Mouse (Mus musculus): ENCODE data around the gene Fgfrl1. TPM values are rescaled to one million over a fixed set of nuclear protein-coding genes. Genes with fewer than 3 reads are reported as not detected.
A peak's percentile ranks its signal among the peaks of the same experiment; 100 is the strongest.

The Fgfrl1 gene
- polyA plus RNA-seq, 1 experiment from 2014 or later: 9.6 TPM

DNA sequence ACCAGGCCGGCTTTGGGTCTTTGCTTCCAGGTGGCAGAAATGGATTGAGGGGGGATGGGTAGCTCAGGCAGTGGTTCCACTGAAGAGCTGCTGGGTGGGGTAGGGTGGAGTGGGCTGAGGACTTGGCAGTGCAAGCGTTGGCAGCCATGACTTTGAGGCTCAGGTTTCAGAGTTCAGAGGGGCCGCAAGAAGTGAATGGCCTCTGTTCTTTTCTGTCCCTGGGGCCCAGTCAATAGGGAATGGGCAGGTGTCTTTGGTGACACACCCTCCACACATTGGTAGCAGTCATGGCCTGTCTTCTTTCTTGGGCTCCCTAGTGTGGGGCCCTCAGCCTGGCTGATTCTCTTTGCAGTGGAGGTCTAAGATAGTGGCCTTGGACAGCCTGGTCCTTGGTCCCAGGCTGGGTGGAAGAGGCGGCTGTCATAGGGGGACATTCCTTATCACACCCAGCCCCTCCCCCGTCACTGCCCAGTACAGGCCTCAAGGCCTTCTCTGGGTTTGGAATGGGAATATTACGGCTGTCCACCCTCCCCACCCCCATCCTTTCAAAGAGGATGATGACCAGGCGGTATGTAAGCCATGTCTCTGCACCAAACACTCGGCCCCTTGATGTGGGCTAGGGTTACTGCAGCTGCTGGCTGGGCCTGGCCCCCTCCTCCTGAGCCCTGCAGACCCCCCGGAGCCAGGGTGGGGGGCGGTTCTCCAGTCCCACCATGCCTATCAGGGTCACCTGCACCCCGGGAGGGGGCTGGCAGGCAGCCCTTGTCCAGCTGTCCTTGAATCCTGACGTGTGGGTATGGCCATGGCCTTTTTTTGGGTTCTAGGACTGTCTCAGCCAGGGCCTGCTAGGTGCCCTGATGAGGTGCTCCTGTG lies 11.8 kb downstream of the Fgfrl1 start:
- ATAC-seq (ENCODE audit: insufficient read depth): no peak
- H3K27me3 ChIP-seq: no peaks in the 10 kb centered on the region
- no peak overlapping the region for H3K9ac ChIP-seq
- WGBS (ENCODE audit: insufficient replicate concordance): 68% methylated on average over 12 of the region's 12 CpGs
- H3K27ac ChIP-seq (replicated peaks): no peak overlapping the region
- H3K4me1 ChIP-seq (replicated peaks): peaks cover 50% of the 10 kb centered on the region
- H3K4me3 ChIP-seq (replicated peaks): no peak overlapping the region
- H3K9me3 ChIP-seq (replicated peaks): no peaks in the 10 kb centered on the region
- H3K36me3 ChIP-seq (replicated peaks): peaks cover 23% of the 10 kb centered on the region
- H3K4me2 ChIP-seq: no peak overlapping the region

DNA sequence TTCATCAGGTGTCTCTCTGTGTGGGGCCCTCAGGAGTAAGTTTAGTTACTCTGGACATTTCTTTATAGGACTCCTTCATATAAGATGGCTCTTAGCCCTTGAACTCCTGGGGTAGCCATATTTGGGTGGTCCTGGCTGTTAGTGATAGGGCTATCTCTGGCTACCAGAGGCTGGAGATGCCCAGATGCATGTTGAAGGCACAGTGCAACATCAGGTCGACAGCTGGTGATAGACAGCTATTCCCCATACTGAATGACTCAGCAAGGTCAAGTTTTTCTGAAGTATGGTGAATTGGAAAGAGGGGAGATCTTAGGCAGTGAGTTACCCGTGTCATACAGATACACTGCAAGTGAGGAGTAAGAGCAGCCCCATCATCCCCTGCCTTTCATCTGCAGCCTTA lies 15.6 kb downstream of the Fgfrl1 start:
- H3K27ac ChIP-seq (replicated peaks): peak overlapping the region; percentile 73
- no peak overlapping the region for H3K4me3 ChIP-seq (replicated peaks)
- peak; percentile 68 for ATAC-seq (ENCODE audit: insufficient read depth)
- WGBS (ENCODE audit: insufficient replicate concordance): 14% methylated on average over 2 of the region's 2 CpGs
- peaks cover 23% of the 10 kb centered on the region for H3K36me3 ChIP-seq (replicated peaks)
- no peaks in the 10 kb centered on the region for H3K27me3 ChIP-seq
- H3K4me1 ChIP-seq (replicated peaks): peaks cover 46% of the 10 kb centered on the region
- H3K9ac ChIP-seq: peak overlapping the region; percentile 28; the same call in 1 of the 2 replicates
- no peaks in the 10 kb centered on the region for H3K9me3 ChIP-seq (replicated peaks)
- H3K4me2 ChIP-seq: peak overlapping the region; percentile 37

DNA sequence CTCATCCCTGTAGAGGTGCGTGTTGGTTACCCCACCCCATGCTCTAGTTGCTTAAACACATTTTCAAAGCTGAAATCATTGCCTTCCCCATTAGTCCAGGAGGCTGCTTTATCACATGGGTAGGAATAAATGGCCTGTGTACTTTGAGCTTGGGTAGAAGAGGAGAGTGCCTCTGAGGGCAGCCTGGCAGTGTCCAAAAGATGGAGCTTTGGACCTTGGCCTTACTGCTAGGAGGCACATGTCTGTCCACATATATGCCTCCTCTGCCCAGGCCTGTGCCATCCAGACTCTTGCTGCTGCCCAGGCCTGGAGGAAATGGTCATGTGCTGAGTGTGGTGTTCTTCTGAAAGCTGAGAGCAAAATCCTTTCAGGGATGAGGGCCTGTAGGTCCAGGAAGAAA lies 16.2 kb downstream of the Fgfrl1 start:
- 78% methylated on average over 1 of the region's 1 CpGs for WGBS (ENCODE audit: insufficient replicate concordance)
- Histone ChIP-seq H3K4me1 (replicated peaks) (peaks cover 44% of the 10 kb centered on the region), H3K27me3 (no peaks in the 10 kb centered on the region), H3K4me3 (replicated peaks) (no peak overlapping the region), H3K27ac (replicated peaks) (peak overlapping the region; percentile 73; the same call in 1 of the 2 replicates), H3K36me3 (replicated peaks) (peaks cover 23% of the 10 kb centered on the region), H3K4me2 (peak overlapping the region; percentile 37; the same call in 1 of the 2 replicates), H3K9me3 (replicated peaks) (no peaks in the 10 kb centered on the region), H3K9ac (no peak overlapping the region)
- peak; percentile 10 for ATAC-seq (ENCODE audit: insufficient read depth)

DNA sequence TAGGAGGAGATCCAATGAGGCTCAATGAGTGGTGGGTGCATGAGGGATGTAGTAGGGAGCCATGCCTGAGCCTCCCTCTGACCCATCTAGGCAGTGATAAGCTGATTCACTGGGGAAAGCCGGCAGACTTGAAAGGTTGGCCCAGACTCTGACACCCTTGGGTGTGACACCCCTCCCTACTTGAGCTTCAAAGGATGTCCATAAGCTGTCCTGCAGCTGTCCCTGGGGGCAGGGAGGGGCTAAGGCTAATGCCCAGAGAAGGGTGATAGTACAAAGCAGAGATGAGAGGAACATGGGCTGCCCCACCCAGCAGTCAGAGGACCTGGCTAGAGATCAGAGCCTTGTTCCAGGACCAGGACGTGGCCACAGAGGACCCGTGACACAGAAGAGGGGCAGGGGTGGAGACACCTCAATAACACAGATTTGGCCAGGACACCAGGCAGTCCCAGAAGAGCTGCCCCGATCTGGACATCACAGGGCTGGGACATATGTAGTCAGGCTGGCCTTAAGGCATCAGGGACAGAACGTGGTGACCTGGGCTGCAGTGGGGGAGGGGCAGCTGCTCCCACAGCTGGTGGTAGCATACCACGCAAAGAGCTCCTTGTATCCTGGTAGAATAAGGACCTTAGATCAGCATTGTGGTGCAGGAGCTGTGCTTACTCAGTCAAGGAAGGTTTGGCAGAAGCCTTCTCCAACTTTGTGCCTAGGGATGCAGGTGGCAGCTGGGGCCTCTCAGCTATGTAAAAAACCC lies 17.0 kb downstream of the Fgfrl1 start:
- Histone ChIP-seq H3K4me3 (replicated peaks) (no peak overlapping the region), H3K27ac (replicated peaks) (no peak overlapping the region), H3K27me3 (no peaks in the 10 kb centered on the region), H3K4me1 (replicated peaks) (peaks cover 37% of the 10 kb centered on the region), H3K4me2 (no peak overlapping the region), H3K9me3 (replicated peaks) (no peaks in the 10 kb centered on the region), H3K36me3 (replicated peaks) (peaks cover 23% of the 10 kb centered on the region), H3K9ac (no peak overlapping the region)
- WGBS (ENCODE audit: insufficient replicate concordance): 49% methylated on average over 6 of the region's 6 CpGs
- peak; percentile 16; the same call in 1 of the 2 replicates for ATAC-seq (ENCODE audit: insufficient read depth)

DNA sequence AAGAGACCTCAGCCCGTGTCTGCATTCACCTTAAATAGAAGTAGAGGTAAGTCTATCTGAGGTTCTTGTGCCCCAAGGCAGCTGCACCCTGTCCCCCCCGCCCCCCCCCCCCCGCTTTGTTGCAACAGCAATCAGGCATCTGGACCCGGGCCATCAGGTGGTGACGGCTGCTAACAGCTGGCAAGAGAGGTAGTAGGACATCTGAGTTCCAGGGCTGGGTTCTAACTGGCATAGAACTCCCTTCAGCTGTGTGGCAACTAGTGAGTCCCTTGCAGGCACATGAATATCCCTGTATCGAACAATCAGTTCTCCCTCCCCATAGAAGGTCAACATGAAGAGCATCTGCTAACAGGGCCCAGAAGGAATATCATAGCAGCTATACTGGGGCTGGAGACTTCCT lies 19.8 kb downstream of the Fgfrl1 start:
- WGBS (ENCODE audit: insufficient replicate concordance): 64% methylated on average over 6 of the region's 6 CpGs
- Histone ChIP-seq H3K9me3 (replicated peaks) (no peaks in the 10 kb centered on the region), H3K9ac (no peak overlapping the region), H3K4me1 (replicated peaks) (peaks cover 30% of the 10 kb centered on the region), H3K4me3 (replicated peaks) (no peak overlapping the region), H3K36me3 (replicated peaks) (no peaks in the 10 kb centered on the region), H3K4me2 (no peak overlapping the region), H3K27ac (replicated peaks) (no peak overlapping the region), H3K27me3 (no peaks in the 10 kb centered on the region)
- no peak for ATAC-seq (ENCODE audit: insufficient read depth)

DNA sequence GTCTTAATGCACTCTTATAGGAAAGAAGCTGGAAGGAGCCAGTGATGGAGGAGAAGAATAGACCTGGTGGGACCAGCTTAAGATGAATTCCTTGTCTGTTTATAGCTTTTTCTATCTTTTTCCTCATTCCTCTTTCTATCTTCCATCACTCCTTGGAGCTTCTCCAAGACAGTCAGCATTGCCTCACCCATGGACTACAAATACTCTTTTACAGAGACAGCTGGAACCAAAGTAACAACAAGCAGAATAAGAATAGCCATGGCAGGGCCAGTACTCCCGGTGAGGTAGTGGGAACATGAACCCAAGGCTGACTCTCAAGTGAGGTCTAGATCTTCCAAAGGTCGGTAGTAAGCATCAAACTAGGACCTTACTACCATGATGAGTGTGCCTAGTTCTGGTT lies 20.9 kb downstream of the Fgfrl1 start:
- peaks cover 18% of the 10 kb centered on the region for H3K4me1 ChIP-seq (replicated peaks)
- no peak overlapping the region for H3K4me2 ChIP-seq
- H3K36me3 ChIP-seq (replicated peaks): no peaks in the 10 kb centered on the region
- H3K27ac ChIP-seq (replicated peaks): no peak overlapping the region
- H3K27me3 ChIP-seq: no peaks in the 10 kb centered on the region
- WGBS (ENCODE audit: insufficient replicate concordance): 54% methylated on average over 2 of the region's 2 CpGs
- no peak overlapping the region for H3K4me3 ChIP-seq (replicated peaks)
- H3K9ac ChIP-seq: no peak overlapping the region
- no peak for ATAC-seq (ENCODE audit: insufficient read depth)
- no peaks in the 10 kb centered on the region for H3K9me3 ChIP-seq (replicated peaks)

DNA sequence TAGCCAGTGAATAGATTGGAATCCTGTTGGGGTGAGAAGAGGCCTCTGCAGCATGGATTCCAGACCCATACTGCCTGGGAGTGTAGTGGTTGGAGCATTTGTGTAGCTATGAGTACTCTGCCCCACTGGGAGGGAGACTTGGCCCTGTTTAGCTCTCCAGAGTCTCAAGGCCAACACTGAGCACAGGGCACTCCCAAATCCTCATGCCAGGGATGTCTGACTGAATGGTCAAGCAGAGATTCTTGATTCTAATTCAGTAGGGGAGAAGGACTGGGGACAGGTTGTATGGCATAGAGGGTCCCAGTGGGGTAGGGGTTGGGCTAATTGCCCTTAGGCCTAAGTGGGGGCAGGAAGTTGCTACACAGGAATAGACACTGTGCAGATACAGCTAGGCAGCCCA lies 21.5 kb downstream of the Fgfrl1 start:
- Histone ChIP-seq H3K36me3 (replicated peaks) (no peaks in the 10 kb centered on the region), H3K9ac (no peak overlapping the region), H3K4me2 (no peak overlapping the region), H3K4me1 (replicated peaks) (peaks cover 12% of the 10 kb centered on the region), H3K27ac (replicated peaks) (no peak overlapping the region), H3K27me3 (no peaks in the 10 kb centered on the region), H3K4me3 (replicated peaks) (no peak overlapping the region), H3K9me3 (replicated peaks) (no peaks in the 10 kb centered on the region)
- no peak for ATAC-seq (ENCODE audit: insufficient read depth)

DNA sequence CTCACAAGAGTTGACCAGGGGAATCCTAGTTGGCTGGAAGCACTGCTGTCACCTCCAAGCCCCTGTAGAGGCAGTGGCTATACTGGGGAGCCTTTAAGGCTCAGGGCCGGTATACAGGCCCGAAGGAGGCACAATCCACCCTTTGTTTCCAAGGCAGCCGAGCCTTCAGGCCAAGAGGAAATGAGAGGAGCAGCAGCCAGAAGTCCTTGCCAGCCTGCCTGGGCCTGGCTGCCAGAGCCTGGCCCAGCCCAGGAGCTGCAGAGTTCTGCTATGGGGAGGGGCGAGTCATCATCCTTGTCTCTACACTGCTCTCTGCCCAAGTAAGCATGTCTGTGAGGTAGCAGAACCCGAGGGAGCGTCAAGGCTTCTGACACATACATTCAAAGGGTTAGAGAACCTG lies 22.0 kb downstream of the Fgfrl1 start:
- 55% methylated on average over 6 of the region's 6 CpGs for WGBS (ENCODE audit: insufficient replicate concordance)
- Histone ChIP-seq H3K27me3 (no peaks in the 10 kb centered on the region), H3K27ac (replicated peaks) (no peak overlapping the region), H3K4me3 (replicated peaks) (no peak overlapping the region), H3K9me3 (replicated peaks) (no peaks in the 10 kb centered on the region), H3K4me2 (no peak overlapping the region), H3K9ac (no peak overlapping the region), H3K36me3 (replicated peaks) (no peaks in the 10 kb centered on the region), H3K4me1 (replicated peaks) (peaks cover 8% of the 10 kb centered on the region)
- ATAC-seq (ENCODE audit: insufficient read depth): no peak

DNA sequence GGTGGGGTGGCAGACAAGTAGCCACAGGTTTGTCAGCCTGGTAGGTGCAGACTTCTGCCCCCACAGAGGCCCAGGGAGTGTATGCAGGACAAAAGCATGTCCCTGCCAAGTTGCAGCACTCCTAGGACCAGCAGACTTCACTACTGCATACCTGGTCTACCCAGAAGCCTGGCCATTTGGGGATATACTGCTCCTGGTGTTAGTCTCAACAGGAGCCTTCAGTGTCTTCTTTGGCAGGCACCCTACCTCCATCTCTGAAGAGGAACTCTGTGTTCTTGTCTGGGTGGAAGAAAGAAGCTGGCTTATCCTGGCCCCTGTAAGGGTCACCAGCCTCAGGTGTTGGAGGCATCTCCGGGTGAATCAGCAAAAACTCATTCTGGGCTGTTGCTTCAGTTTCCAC lies 23.8 kb downstream of the Fgfrl1 start:
- H3K4me1 ChIP-seq (replicated peaks): no peaks in the 10 kb centered on the region; the same call in 1 of the 2 replicates

DNA sequence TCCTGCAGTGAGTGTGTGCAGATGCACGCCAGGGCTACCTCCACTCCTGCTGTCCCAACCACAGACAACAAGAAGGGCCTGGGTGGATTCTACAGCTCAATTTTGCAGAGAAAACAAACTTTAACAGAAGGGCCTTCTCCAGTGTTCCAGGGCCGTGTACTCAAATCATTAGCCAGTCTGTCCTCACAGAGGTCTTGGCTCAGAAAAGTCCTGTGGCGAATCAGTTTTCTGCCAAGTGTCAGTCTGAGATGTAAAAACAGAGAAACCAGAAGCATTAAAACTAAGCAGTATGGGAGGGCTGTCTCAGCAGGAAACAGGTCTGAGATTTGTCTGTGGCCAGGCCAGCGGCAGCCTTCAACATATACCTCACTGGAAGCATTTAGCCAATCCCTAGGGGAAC lies 25.9 kb downstream of the Fgfrl1 start:
- Histone ChIP-seq H3K36me3 (replicated peaks) (no peaks in the 10 kb centered on the region), H3K4me1 (replicated peaks) (no peaks in the 10 kb centered on the region; the same call in 1 of the 2 replicates), H3K27ac (replicated peaks) (no peak overlapping the region), H3K27me3 (peaks cover 5% of the 10 kb centered on the region; the same call in 1 of the 2 replicates), H3K4me2 (no peak overlapping the region), H3K9ac (no peak overlapping the region), H3K9me3 (replicated peaks) (no peaks in the 10 kb centered on the region), H3K4me3 (replicated peaks) (no peak overlapping the region)
- no peak for ATAC-seq (ENCODE audit: insufficient read depth)
- WGBS (ENCODE audit: insufficient replicate concordance): 44% methylated on average over 4 of the region's 4 CpGs

More for the DNA sequence above, 23.8 kb downstream of the Fgfrl1 start:
- Histone ChIP-seq H3K27me3 (peaks cover 5% of the 10 kb centered on the region; the same call in 1 of the 2 replicates), H3K4me2 (no peak overlapping the region), H3K4me3 (replicated peaks) (no peak overlapping the region), H3K9me3 (replicated peaks) (no peaks in the 10 kb centered on the region), H3K9ac (no peak overlapping the region), H3K36me3 (replicated peaks) (no peaks in the 10 kb centered on the region), H3K27ac (replicated peaks) (no peak overlapping the region)
- 56% methylated on average over 1 of the region's 1 CpGs for WGBS (ENCODE audit: insufficient replicate concordance)
- no peak for ATAC-seq (ENCODE audit: insufficient read depth)

DNA sequence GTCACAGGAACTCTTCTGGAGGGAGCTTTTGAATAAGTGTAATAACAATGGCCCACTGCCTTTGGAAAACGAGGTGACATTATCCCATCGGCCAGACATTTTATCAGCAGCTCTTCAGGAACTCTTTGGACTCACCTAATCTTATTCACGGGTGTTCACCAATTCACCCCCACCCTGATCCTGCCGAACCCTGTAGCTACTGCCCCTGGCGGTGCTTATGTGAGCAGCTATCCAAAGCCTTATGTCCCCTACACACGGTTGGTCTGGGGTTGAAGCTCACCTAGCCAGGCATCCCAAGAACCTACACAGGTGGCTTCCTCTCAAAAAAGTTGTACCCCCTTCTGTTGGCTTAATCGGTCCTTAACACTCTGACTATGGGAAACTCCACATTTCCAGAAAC lies 27.6 kb downstream of the Fgfrl1 start:
- H3K27ac ChIP-seq (replicated peaks): no peak overlapping the region
- no peaks in the 10 kb centered on the region for H3K36me3 ChIP-seq (replicated peaks)
- WGBS (ENCODE audit: insufficient replicate concordance): 42% methylated on average over 7 of the region's 7 CpGs
- H3K9me3 ChIP-seq (replicated peaks): no peaks in the 10 kb centered on the region
- 0 out of 2 replicates have a peak, but pooled peaks have one; percentile 28 for ATAC-seq (ENCODE audit: insufficient read depth)
- no peak overlapping the region for H3K9ac ChIP-seq
- H3K4me1 ChIP-seq (replicated peaks): no peaks in the 10 kb centered on the region; the same call in 1 of the 2 replicates
- peaks cover 5% of the 10 kb centered on the region; the same call in 1 of the 2 replicates for H3K27me3 ChIP-seq
- H3K4me3 ChIP-seq (replicated peaks): no peak overlapping the region
- no peak overlapping the region for H3K4me2 ChIP-seq
